9 mouse cellular contexts compared by ENCODE assay signal in genomic region chr5:104068751-104069150, GRCm38 (mm10). TPM values are rescaled to one million over a fixed set of nuclear protein-coding genes. Genes with fewer than 3 reads are reported as not detected.
A peak's percentile ranks its signal among the peaks of the same experiment; 100 is the strongest.
DNase-seq lines count a peak whose midpoint lies in the region; ATAC-seq lines count a peak whose summit lies in the region.
"Had no signal": no experiment of that assay in that cellular context is flagged by ENCODE, and none has a peak within 500 bp of the region (broad histone marks: within the 10 kb centered on the region; RNA-seq: fewer than 3 reads in every experiment).

No protein-coding gene starts in this region.

- intact Hi-C loops in gastrocnemius, postnatal 14 days (cut with DNase I; ENCODE audit: low total_unique reads), result no loop called here

- H3K9me3 ChIP-seq in hindbrain, embryonic 10.5 days, result peaks cover 3% of the 10 kb centered on the region; the same call in 1 of the 2 replicates
- no peaks in the 10 kb centered on the region for H3K9me3 ChIP-seq in hindbrain, embryonic 14.5 days (ENCODE audit: control insufficient read depth, low read length)
- no peaks in the 10 kb centered on the region for H3K9me3 ChIP-seq in embryonic facial prominence, embryonic 10.5 days

- DNase-seq in hindbrain, embryonic 10.5 days (ENCODE audit: low spot score), result peak; percentile 47
- DNase-seq in hindbrain, embryonic 14.5 days (ENCODE audit: low spot score), result no peak
- DNase-seq in right cerebral cortex, adult 2 months (ENCODE audit: low spot score in 2 of 2), result peak; percentile 44 to 47
- DNase-seq in right cerebral cortex, postnatal 25 days, result no peak
- DNase-seq in embryonic facial prominence, embryonic 10.5 days (ENCODE audit: low spot score), result peak; percentile 51
- peak; percentile 21 for DNase-seq in thymus, postnatal 25 days
- no peak for DNase-seq in cerebellum, postnatal 4 days (ENCODE audit: low spot score in 2 of 2)
- no peak for DNase-seq in gastrocnemius, postnatal 14 days

- peaks cover 16% of the 10 kb centered on the region for H3K36me3 ChIP-seq in hindbrain, embryonic 10.5 days
- H3K36me3 ChIP-seq in hindbrain, embryonic 14.5 days (replicated peaks; ENCODE audit: control insufficient read depth, insufficient read depth), result peaks cover 12% of the 10 kb centered on the region
- H3K36me3 ChIP-seq in embryonic facial prominence, embryonic 10.5 days (replicated peaks), result peaks cover 14% of the 10 kb centered on the region

- no peaks in the 10 kb centered on the region for H3K27me3 ChIP-seq in hindbrain, embryonic 10.5 days (ENCODE audit: insufficient read depth, poor library complexity, severe bottlenecking)
- H3K27me3 ChIP-seq in hindbrain, embryonic 14.5 days (ENCODE audit: control insufficient read depth, insufficient read depth, low read length), result no peaks in the 10 kb centered on the region
- H3K27me3 ChIP-seq in embryonic facial prominence, embryonic 10.5 days (replicated peaks; ENCODE audit: low read depth, poor library complexity, severe bottlenecking), result no peaks in the 10 kb centered on the region

- H3K4me3 ChIP-seq in hindbrain, embryonic 10.5 days, result no peak overlapping the region
- H3K4me3 ChIP-seq in hindbrain, embryonic 14.5 days (replicated peaks; ENCODE audit: low read length), result no peak overlapping the region
- no peak overlapping the region for H3K4me3 ChIP-seq in embryonic facial prominence, embryonic 10.5 days

- ATAC-seq in hindbrain, embryonic 14.5 days (ENCODE audit: low FRiP score), result no peak

- 86% methylated on average over 7 of the region's 7 CpGs for WGBS in hindbrain, embryonic 10.5 days
- WGBS in hindbrain, embryonic 14.5 days, result 83% methylated on average over 7 of the region's 7 CpGs
- WGBS in embryonic facial prominence, embryonic 10.5 days, result 93% methylated on average over 7 of the region's 7 CpGs

- H3K9ac ChIP-seq in hindbrain, embryonic 14.5 days, result no peak overlapping the region

- no peak overlapping the region for H3K27ac ChIP-seq in hindbrain, embryonic 10.5 days
- no peak overlapping the region for H3K27ac ChIP-seq in hindbrain, embryonic 14.5 days
- H3K27ac ChIP-seq in embryonic facial prominence, embryonic 10.5 days (replicated peaks), result no peak overlapping the region

- H3K4me1 ChIP-seq in hindbrain, embryonic 10.5 days (replicated peaks), result peaks cover 22% of the 10 kb centered on the region
- H3K4me1 ChIP-seq in hindbrain, embryonic 14.5 days (replicated peaks; ENCODE audit: control insufficient read depth, insufficient read depth, low read length), result peaks cover 6% of the 10 kb centered on the region; the same call in 1 of the 2 replicates
- H3K4me1 ChIP-seq in embryonic facial prominence, embryonic 10.5 days, result peaks cover 19% of the 10 kb centered on the region

- no peak overlapping the region for H3K4me2 ChIP-seq in hindbrain, embryonic 14.5 days (replicated peaks)

RNA-seq across cellular contexts. Expression of gene Gm17660, which starts 8.7 kb away (rescaled TPM):
- not detected in 2 replicates for polyA plus RNA-seq in hindbrain, embryonic 10.5 days (2016; fragmentation: Nextera tagmentation; extraction: Ambion mirVana)
- polyA plus RNA-seq in hindbrain, embryonic 14.5 days (2014; fragmentation: Nextera tagmentation; extraction: Ambion mirVana), result not detected in 2 replicates
- not detected in 2 replicates for polyA plus RNA-seq in embryonic facial prominence, embryonic 10.5 days (2016; fragmentation: Nextera tagmentation; extraction: Ambion mirVana)
- total RNA-seq in gastrocnemius, postnatal 14 days (2021), result not detected
- polyA plus RNA-seq: heart, embryonic 16.5 days had no signal

RNA-seq across cellular contexts. Expression of gene Nudt9, which starts 22.6 kb away (rescaled TPM):
- 68.9 and 75.8 TPM in 2 replicates for polyA plus RNA-seq in hindbrain, embryonic 10.5 days (2016; fragmentation: Nextera tagmentation; extraction: Ambion mirVana)
- polyA plus RNA-seq in hindbrain, embryonic 14.5 days (2014; fragmentation: Nextera tagmentation; extraction: Ambion mirVana), result 63.8 and 67.2 TPM in 2 replicates
- polyA plus RNA-seq in embryonic facial prominence, embryonic 10.5 days (2016; fragmentation: Nextera tagmentation; extraction: Ambion mirVana), result 63.1 and 65.1 TPM in 2 replicates
- total RNA-seq in gastrocnemius, postnatal 14 days (2021), result 10 to 100 TPM; 52.1 to 53.6 TPM

RNA-seq across cellular contexts. Expression of gene Sparcl1, which starts 44.8 kb away (rescaled TPM):
- 40.6 and 45.9 TPM in 2 replicates for polyA plus RNA-seq in hindbrain, embryonic 10.5 days (2016; fragmentation: Nextera tagmentation; extraction: Ambion mirVana)
- polyA plus RNA-seq in hindbrain, embryonic 14.5 days (2014; fragmentation: Nextera tagmentation; extraction: Ambion mirVana), result 286 and 356 TPM in 2 replicates
- 26.5 and 28.3 TPM in 2 replicates for polyA plus RNA-seq in embryonic facial prominence, embryonic 10.5 days (2016; fragmentation: Nextera tagmentation; extraction: Ambion mirVana)
- total RNA-seq in gastrocnemius, postnatal 14 days (2021), result 100 to 1,000 TPM; 243 to 252 TPM

RNA-seq across cellular contexts. Expression of gene Hsd17b11, which starts 47.0 kb away (rescaled TPM):
- 1.2 and 2.2 TPM in 2 replicates for polyA plus RNA-seq in hindbrain, embryonic 10.5 days (2016; fragmentation: Nextera tagmentation; extraction: Ambion mirVana)
- polyA plus RNA-seq in hindbrain, embryonic 14.5 days (2014; fragmentation: Nextera tagmentation; extraction: Ambion mirVana), result 3.3 and 3.5 TPM in 2 replicates
- polyA plus RNA-seq in embryonic facial prominence, embryonic 10.5 days (2016; fragmentation: Nextera tagmentation; extraction: Ambion mirVana), result 2.1 and 2.6 TPM in 2 replicates
- total RNA-seq in gastrocnemius, postnatal 14 days (2021), result 10 to 100 TPM; 13.7 to 14.1 TPM

Comparison
In these comparisons a context has a peak if more than half of its experiments do, and no peak if none do; other contexts are left out.
1. DNase-seq: peak in hindbrain, embryonic 10.5 days (single experiment), right cerebral cortex, adult 2 months (2 of 2), embryonic facial prominence, embryonic 10.5 days (single experiment) and thymus, postnatal 25 days (single experiment); none in hindbrain, embryonic 14.5 days (single experiment), right cerebral cortex, postnatal 25 days (single experiment), cerebellum, postnatal 4 days (0 of 2) and gastrocnemius, postnatal 14 days (single experiment).